Mouse (Mus musculus) liver, adult 2 months (tissue): ENCODE measurements around the gene Kcnj12.

Experiments
- CTCF ChIP-seq: fragments of 200-500 bp; IDR thresholded peaks from 2 replicates; pipeline ENCODE4 v1.5.1; 2011; ENCODE audit warnings: low read depth, low read length, control low read depth
- POLR2A ChIP-seq: fragments of 200-500 bp; IDR thresholded peaks from 2 replicates; pipeline ENCODE4 v1.6.1; 2011; ENCODE audit warnings: low read length, control low read depth; ENCODE audit not compliant: insufficient read depth; ENCODE audit errors: extremely low read depth

- TF ChIP-seq POLR2A (no peak), CTCF (no peak)
These were observed 43.7 kb upstream of the Kcnj12 start for GRCm38 (mm10) chr11:60978658-60979057.
